Mouse (Mus musculus) spleen, adult 2 months (tissue): ENCODE data around the gene Pbx1. TPM values are rescaled to one million over a fixed set of nuclear protein-coding genes. Genes with fewer than 3 reads are reported as not detected.

Source experiments
- DNase-seq, 2 experiments: peaks; one replicate each; pipeline versions ENCODE4 v3.0.0 to v3.0.0-alpha.2; 2012 to 2021; ENCODE audit warnings: low spot score in 2 of 2, low read depth in 1 of 2
- H3K27ac ChIP-seq: fragments of 200-500 bp; 2 replicates; pipeline ENCODE4 v1.5.1; 2012; ENCODE audit warnings: low read length, inconsistent platforms; ENCODE audit not compliant: insufficient read depth
- H3K27me3 ChIP-seq: fragments of 200-500 bp; 2 replicates; pipeline ENCODE4 v1.6.1; 2012; ENCODE audit warnings: mild to moderate bottlenecking, moderate library complexity, low read length, inconsistent platforms; ENCODE audit not compliant: control insufficient read depth, insufficient read depth
- H3K36me3 ChIP-seq: fragments of 200-500 bp; 2 replicates; pipeline ENCODE4 v1.6.1; 2012; ENCODE audit warnings: mild to moderate bottlenecking, low read length, inconsistent platforms; ENCODE audit not compliant: control insufficient read depth, insufficient read depth
- H3K4me1 ChIP-seq: fragments of 200-500 bp; 2 replicates; pipeline ENCODE4 v1.6.1; 2011; ENCODE audit warnings: inconsistent platforms; ENCODE audit not compliant: control insufficient read depth, insufficient read depth, insufficient read length
- H3K4me3 ChIP-seq: fragments of 200-500 bp; 2 replicates; pipeline ENCODE4 v1.5.1; 2011; ENCODE audit warnings: mild to moderate bottlenecking, inconsistent platforms; ENCODE audit not compliant: insufficient read depth, insufficient read length; ENCODE audit errors: extremely low read depth
- CTCF ChIP-seq: fragments of 200-500 bp; IDR thresholded peaks from 2 replicates; pipeline ENCODE4 v1.5.1; 2011; ENCODE audit warnings: mild to moderate bottlenecking, inconsistent platforms; ENCODE audit not compliant: insufficient read depth, insufficient read length, insufficient replicate concordance; ENCODE audit errors: extremely low read depth
- POLR2A ChIP-seq: fragments of 200-500 bp; IDR thresholded peaks from 2 replicates; pipeline ENCODE4 v1.6.1; 2011; ENCODE audit warnings: low read depth, low read length, inconsistent platforms
- WGBS: fragments of 180-500 bp; shearing (Covaris S2); methylation state at CpG from one replicate; pipeline ENCODE4 v1.1.7; 2018; 5-methylcytosine and 5-hydroxymethylcytosine counted together
- polyA plus RNA-seq: library from polyadenylated mRNA; depleted of rRNA; stranded (reverse); fragments of >200 nt; gene quantifications from 2 replicates; pipeline ENCODE4 v1.2.3, GENCODE M21; 2012

The Pbx1 gene
- polyA plus RNA-seq, 1 experiment, result 9.2 TPM

- DNase-seq, result no peak
- no peak overlapping the region for H3K4me3 ChIP-seq
- WGBS, result 88% methylated on average over 8 of the region's 8 CpGs
- no peaks in the 10 kb centered on the region for H3K27me3 ChIP-seq
- no peaks in the 10 kb centered on the region for H3K36me3 ChIP-seq
- no peaks in the 10 kb centered on the region; the same call in 1 of the 2 replicates for H3K4me1 ChIP-seq
- no peak overlapping the region for H3K27ac ChIP-seq
- TF ChIP-seq CTCF, result no peak
- TF ChIP-seq POLR2A, result no peak
Observed at GRCm38 (mm10) chr1:168334831-168335574, 97.1 kb downstream of the Pbx1 start.

DNA sequence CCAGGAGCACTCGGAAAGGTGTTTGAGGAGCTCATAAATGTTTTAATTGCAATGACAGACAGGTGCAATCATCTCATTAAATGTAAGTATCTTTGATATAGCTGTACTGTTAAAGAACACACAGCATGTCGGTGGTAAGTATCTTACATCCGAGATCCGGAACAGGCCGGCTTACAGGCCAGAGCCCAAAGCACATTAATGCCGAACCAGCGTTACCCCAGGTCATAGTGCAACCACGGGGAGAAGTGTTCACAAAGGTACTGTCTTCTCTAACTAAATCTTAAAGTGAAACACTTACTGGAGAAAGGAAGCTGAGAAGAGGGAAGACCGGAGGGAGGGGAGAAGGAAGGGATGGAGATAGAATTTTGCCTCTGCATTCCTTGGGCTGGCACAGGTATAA is 100.0 kb downstream of the Pbx1 start:
- Histone ChIP-seq H3K27ac (no peak overlapping the region), H3K27me3 (no peaks in the 10 kb centered on the region), H3K36me3 (no peaks in the 10 kb centered on the region), H3K4me1 (no peaks in the 10 kb centered on the region; the same call in 1 of the 2 replicates), H3K4me3 (no peak overlapping the region)
- 92% methylated on average over 9 of the region's 9 CpGs for WGBS
- no peak for DNase-seq
- TF ChIP-seq CTCF (no peak), POLR2A (no peak)

DNA sequence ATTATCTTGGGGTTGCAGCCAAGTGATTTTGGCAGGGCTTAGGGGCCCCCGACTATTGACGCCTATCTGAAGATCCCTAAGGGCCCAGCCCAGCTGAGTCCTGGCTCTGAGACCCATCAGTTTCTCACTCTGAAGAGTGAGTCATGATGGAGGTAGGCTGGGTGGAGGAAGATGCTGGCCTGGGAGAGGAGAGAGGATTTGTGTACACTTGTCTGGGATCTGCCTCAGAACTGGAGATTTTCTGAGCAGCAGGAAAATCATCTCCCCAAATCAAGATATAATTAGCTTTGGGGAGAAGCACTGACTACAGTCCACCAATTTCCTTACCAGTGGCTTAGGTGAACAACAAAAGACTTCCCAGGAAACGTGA is 103.8 kb downstream of the Pbx1 start:
- 86% methylated on average over 3 of the region's 3 CpGs for WGBS
- no peaks in the 10 kb centered on the region for H3K4me1 ChIP-seq
- no peak for DNase-seq

DNA sequence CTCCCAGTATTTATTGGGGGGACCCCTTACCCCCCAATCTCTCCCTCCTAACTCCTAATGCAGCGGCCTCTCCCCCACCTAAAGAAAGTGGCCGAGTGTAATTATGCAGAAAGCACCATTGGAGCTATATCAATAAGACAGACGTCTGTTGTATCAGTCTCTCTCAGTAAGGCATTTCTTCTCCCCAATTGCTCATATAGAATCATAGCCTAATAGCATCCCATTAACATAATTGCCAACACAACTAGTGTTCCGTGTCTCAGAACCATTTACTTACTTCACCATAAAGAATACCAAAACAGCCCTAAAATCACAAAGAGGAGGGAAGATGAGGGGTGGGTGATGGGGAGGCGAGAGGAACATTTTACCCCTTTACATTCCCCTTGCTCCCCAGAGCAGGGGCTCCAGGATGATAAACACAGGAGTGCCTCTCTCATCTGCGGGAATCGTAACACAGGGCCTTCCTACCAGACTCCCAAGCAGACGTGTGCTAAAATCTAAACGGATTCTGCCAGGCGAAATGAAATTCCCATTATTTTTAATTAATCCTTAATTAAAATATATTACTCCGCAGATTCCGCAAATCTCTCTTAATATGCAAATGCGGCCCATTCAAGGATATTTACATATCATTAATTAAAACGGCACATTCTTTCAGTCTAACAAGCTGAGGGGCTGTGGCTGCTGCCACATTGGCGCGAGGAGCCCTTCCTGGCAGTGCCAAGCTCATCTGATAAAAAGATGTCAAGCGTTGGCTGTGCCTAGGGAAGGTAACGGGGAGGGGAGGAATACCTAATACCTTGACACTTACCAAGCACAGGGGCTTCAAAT is 104.5 kb downstream of the Pbx1 start:
- Histone ChIP-seq H3K4me1 (no peaks in the 10 kb centered on the region), H3K36me3 (no peaks in the 10 kb centered on the region), H3K27ac (no peak overlapping the region), H3K4me3 (no peak overlapping the region), H3K27me3 (no peaks in the 10 kb centered on the region)
- no peak for DNase-seq
- no peak for TF ChIP-seq CTCF
- TF ChIP-seq POLR2A, result no peak
- 90% methylated on average over 18 of the region's 18 CpGs for WGBS

More for the DNA sequence above, 103.8 kb downstream of the Pbx1 start:
- no peak overlapping the region for H3K27ac ChIP-seq
- no peak overlapping the region for H3K4me3 ChIP-seq
- no peak for TF ChIP-seq POLR2A
- TF ChIP-seq CTCF, result no peak
- no peaks in the 10 kb centered on the region for H3K27me3 ChIP-seq
- no peaks in the 10 kb centered on the region for H3K36me3 ChIP-seq

DNA sequence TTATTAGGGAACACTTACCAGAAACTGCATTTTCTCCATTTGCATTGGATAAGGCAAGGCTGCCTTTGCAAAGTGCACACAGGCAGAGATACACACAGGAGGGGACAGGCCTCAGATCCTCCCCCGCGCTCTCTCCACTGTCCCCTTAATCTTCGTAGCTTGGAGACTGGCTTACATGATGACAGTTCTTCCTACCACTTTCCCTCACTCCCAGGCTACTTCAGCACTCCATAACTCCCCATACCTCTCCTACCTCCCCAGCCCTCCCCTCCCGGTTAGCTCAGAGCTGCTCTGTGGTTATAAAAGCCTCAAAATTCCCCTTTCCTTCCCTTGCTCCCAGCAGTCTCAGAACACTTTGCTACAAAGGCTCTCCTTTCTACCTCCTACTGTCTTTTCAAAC is 106.3 kb downstream of the Pbx1 start:
- Histone ChIP-seq H3K4me1 (no peaks in the 10 kb centered on the region), H3K27me3 (no peaks in the 10 kb centered on the region), H3K4me3 (no peak overlapping the region), H3K27ac (no peak overlapping the region), H3K36me3 (no peaks in the 10 kb centered on the region)
- no peak for DNase-seq
- 93% methylated on average over 4 of the region's 4 CpGs for WGBS
- no peak for TF ChIP-seq CTCF
- no peak for TF ChIP-seq POLR2A

DNA sequence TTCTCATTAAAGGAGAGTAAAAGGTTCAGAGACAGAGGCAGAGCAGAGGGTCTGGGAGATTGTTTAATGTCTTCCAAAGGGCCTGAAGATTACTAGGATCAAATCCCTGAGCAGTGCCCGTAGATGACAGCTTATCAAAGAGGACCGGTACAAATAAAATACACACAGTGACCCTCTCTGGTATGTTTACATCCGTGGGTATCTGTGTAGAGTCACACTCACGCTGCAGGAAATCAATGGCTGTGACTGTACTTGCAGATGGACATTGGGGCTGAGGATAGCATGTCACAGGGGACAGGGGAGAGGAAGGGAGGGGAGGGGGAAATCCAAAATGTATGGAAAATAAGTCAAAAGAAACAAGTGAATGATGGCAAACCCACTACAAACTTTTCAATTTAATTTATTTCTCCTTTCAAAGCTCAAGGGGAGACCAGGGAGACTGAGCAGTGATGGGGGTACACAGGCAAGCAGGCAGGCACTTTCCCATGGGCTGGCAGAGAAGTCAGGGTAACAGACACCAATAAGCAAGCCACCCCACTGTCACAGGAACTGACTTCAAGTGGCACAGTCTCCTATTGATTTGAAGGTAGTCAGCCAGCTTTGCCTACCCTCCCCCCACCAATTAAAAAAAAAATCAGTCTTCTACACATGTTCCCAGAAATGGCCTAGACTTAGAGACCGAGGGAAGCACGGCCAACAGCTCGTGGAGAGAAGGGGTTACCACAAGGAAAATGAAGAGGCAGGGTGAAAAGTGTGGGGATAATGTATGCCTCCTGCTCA is 107.6 kb downstream of the Pbx1 start:
- TF ChIP-seq POLR2A (no peak), CTCF (no peak)
- no peak for DNase-seq
- Histone ChIP-seq H3K36me3 (no peaks in the 10 kb centered on the region), H3K27ac (no peak overlapping the region), H3K4me3 (no peak overlapping the region), H3K27me3 (no peaks in the 10 kb centered on the region), H3K4me1 (no peaks in the 10 kb centered on the region)
- 83% methylated on average over 7 of the region's 7 CpGs for WGBS
